7 mouse cellular contexts compared by ENCODE assay signal in genomic region chr4:117896031-117896430, GRCm38 (mm10).
"Had no signal": no experiment of that assay in that cellular context is flagged by ENCODE, and none has a peak within 500 bp of the region (broad histone marks: within the 10 kb centered on the region; RNA-seq: fewer than 3 reads in every experiment).

No protein-coding gene starts in this region.

- DNase-seq: kidney, postnatal 10 days; lung, adult 2 months; lung, postnatal 36 days; midbrain, embryonic 14.5 days; retina, postnatal 1 day; right cerebral cortex, postnatal 14 days; thymus, postnatal 36 days had no signal
